Mouse (Mus musculus) lung, postnatal 0 days (tissue): ENCODE measurements around the gene Tubgcp5. TPM values are rescaled to one million over a fixed set of nuclear protein-coding genes. Genes with fewer than 3 reads are reported as not detected.

ENCODE experiments used
- ATAC-seq: fragments of 200-750 bp; cut with Nextera tagmentation; 2 replicates; pipeline ENCODE4 v1.8.0; 2017; ENCODE audit warnings: moderate library complexity
- DNase-seq: peaks from one replicate; pipeline ENCODE4 v3.0.0-alpha.2; 2016; ENCODE audit warnings: low spot score
- H3K27ac ChIP-seq: fragments of 300-500 bp; sonication (generic); 2 replicates; pipeline ENCODE4 v1.5.1; 2014; ENCODE audit warnings: antibody characterized with exemption, mild to moderate bottlenecking, low read length, mixed read lengths
- H3K27me3 ChIP-seq: fragments of 300-500 bp; sonication (generic); replicated peaks from 2 replicates; pipeline ENCODE4 v1.6.1; 2014; ENCODE audit warnings: low read length, mixed read lengths; ENCODE audit not compliant: insufficient read depth
- H3K36me3 ChIP-seq: fragments of 300-500 bp; sonication (generic); 2 replicates; pipeline ENCODE4 v1.6.1; 2014; ENCODE audit warnings: low read length, mixed read lengths; ENCODE audit not compliant: insufficient read depth
- H3K4me1 ChIP-seq: fragments of 300-500 bp; sonication (generic); 2 replicates; pipeline ENCODE4 v1.6.1; 2014; ENCODE audit warnings: antibody characterized with exemption, low read depth, low read length, mixed read lengths; ENCODE audit not compliant: insufficient read depth
- H3K4me2 ChIP-seq: fragments of 300-500 bp; sonication (generic); replicated peaks from 2 replicates; pipeline ENCODE4 v1.6.1; 2014; ENCODE audit warnings: low read depth, mild to moderate bottlenecking, low read length, moderate library complexity, mixed read lengths
- H3K4me3 ChIP-seq: fragments of 300-500 bp; sonication (generic); 2 replicates; pipeline ENCODE4 v1.5.1; 2014; ENCODE audit warnings: low read depth, low read length
- H3K9ac ChIP-seq: fragments of 300-500 bp; sonication (generic); replicated peaks from 2 replicates; pipeline ENCODE4 v1.6.1; 2014; ENCODE audit warnings: low read depth, mild to moderate bottlenecking
- H3K9me3 ChIP-seq: fragments of 300-500 bp; sonication (generic); 2 replicates; pipeline ENCODE4 v1.6.1; 2016; ENCODE audit warnings: low read length, mixed read lengths
- CTCF ChIP-seq: IDR thresholded peaks from 2 replicates; pipeline ENCODE4 v1.5.1; 2016; ENCODE audit warnings: antibody characterized with exemption, mild to moderate bottlenecking
- EP300 ChIP-seq: IDR thresholded peaks from 2 replicates; pipeline ENCODE4 v1.6.1; 2016; ENCODE audit warnings: antibody characterized with exemption, mild to moderate bottlenecking, control low read depth
- WGBS: fragments of 180-500 bp; shearing (Covaris S2); extraction: QIAGEN DNeasy Blood & Tissue Kit; methylation state at CpG from one replicate; pipeline ENCODE4 v1.1.7; 2014; 5-methylcytosine and 5-hydroxymethylcytosine counted together
- polyA plus RNA-seq: library from polyadenylated mRNA; unstranded; fragments of >200 nt; fragmentation: Nextera tagmentation; extraction: Ambion mirVana; gene quantifications from 2 replicates; pipeline ENCODE4 v1.2.1, GENCODE M21; 2015

Gene Tubgcp5
- polyA plus RNA-seq, 1 experiment from 2014 or later, result 13.7 TPM

- peak overlapping the region; percentile 98 for H3K9ac ChIP-seq
- 1% methylated on average over 40 of the region's 40 CpGs for WGBS
- ATAC-seq (peak; percentile 47), DNase-seq (peak; percentile 37)
- H3K27ac ChIP-seq, result peak overlapping the region; percentile 97
- H3K4me1 ChIP-seq, result peaks cover 5% of the 10 kb centered on the region; the same call in 1 of the 2 replicates
- TF ChIP-seq EP300 (no peak), CTCF (no peak)
- no peaks in the 10 kb centered on the region for H3K27me3 ChIP-seq
- H3K4me3 ChIP-seq, result peak overlapping the region; percentile 72
- no peaks in the 10 kb centered on the region for H3K36me3 ChIP-seq
- H3K9me3 ChIP-seq, result no peaks in the 10 kb centered on the region
- peak overlapping the region; percentile 87 for H3K4me2 ChIP-seq
Observed at GRCm38 (mm10) chr7:55842504-55843152, 48.7 kb downstream of the Tubgcp5 start.

DNA sequence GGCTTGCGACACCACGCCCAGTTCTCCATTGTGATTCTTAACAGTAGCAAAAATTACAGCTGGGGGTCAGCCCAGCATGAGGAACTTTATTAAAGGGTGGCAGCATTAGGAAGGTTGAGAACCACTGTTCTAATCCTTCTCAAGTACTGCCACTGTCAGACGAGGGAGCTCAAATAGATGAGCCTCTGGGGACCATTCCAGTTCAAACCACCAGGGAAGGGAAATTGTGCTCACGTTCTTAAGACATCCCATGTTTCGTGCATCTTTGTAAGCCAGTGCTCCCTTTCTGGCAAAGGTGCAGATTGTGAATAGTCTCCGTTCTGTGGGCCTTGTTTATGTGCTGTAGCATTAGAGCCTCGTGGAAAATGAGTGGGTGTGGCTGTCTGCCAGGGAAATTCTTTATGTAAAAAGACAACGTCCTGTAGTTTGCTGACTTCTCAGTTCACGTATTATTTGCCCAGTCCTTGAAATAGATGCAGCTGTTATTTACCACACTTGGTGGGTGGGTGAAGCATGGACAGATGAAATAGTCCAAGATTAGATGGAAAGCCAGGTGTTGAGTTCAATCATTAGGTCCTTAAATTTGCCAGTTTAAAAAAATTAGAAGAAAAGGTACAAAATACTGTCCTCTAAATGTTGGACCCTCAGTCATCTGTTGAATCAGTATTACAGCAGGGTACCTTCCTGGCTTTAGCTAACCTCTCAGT, 52.8 kb downstream of the Tubgcp5 start:
- H3K4me3 ChIP-seq, result no peak overlapping the region
- DNase-seq (no peak), ATAC-seq (no peak)
- no peaks in the 10 kb centered on the region for H3K9me3 ChIP-seq
- no peaks in the 10 kb centered on the region for H3K36me3 ChIP-seq
- no peak for TF ChIP-seq EP300
- TF ChIP-seq CTCF, result no peak
- no peak overlapping the region for H3K9ac ChIP-seq
- H3K4me1 ChIP-seq, result peaks cover 5% of the 10 kb centered on the region; the same call in 1 of the 2 replicates
- H3K27ac ChIP-seq, result no peak overlapping the region
- H3K4me2 ChIP-seq, result no peak overlapping the region
- H3K27me3 ChIP-seq, result no peaks in the 10 kb centered on the region
- 46% methylated on average over 9 of the region's 9 CpGs for WGBS

DNA sequence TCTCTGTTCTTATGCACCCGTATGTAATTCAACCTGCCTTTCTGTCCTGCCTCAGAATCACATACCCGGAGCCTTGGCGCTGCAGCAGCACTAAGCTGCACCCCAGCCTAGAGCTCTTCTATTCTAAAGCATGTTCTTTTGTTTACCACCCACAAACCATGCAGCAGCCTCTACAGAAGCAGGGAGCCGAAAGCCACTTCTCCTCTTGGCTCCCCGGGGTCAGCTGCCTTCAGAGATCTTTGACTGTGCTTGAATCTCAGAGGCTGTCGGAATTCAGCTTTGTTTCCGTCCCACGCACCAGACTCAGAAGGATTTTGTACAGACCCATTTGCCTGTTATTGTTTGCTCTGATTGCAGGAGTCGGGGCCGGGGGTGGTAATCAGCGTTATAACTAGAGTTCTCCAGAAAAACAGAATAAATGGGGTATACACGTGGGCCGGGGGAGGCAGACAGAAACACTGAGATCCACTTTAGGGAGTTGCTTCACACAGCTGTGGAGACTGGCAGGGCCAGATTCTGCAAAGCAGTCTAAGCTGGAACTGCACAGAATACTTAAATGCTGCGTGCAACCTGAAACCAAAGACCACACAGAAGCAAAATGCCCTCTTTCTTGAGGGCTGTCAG, 56.1 kb downstream of the Tubgcp5 start:
- no peak overlapping the region for H3K27ac ChIP-seq
- H3K9ac ChIP-seq, result no peak overlapping the region
- no peaks in the 10 kb centered on the region; the same call in 1 of the 2 replicates for H3K4me1 ChIP-seq
- no peaks in the 10 kb centered on the region for H3K36me3 ChIP-seq
- no peak for DNase-seq
- WGBS, result 52% methylated on average over 14 of the region's 14 CpGs
- TF ChIP-seq CTCF (no peak), EP300 (no peak)
- H3K4me3 ChIP-seq, result no peak overlapping the region
- no peak for ATAC-seq
- no peaks in the 10 kb centered on the region for H3K27me3 ChIP-seq
- H3K4me2 ChIP-seq, result no peak overlapping the region
- H3K9me3 ChIP-seq, result no peaks in the 10 kb centered on the region

GRCm38 (mm10) chr7:55852787-55853186, 58.8 kb downstream of the Tubgcp5 start:
- Histone ChIP-seq H3K27ac (no peak overlapping the region), H3K4me3 (no peak overlapping the region), H3K9me3 (no peaks in the 10 kb centered on the region), H3K4me2 (no peak overlapping the region), H3K36me3 (no peaks in the 10 kb centered on the region), H3K9ac (no peak overlapping the region), H3K27me3 (no peaks in the 10 kb centered on the region), H3K4me1 (no peaks in the 10 kb centered on the region; the same call in 1 of the 2 replicates)
- 47% methylated on average over 3 of the region's 3 CpGs for WGBS
- TF ChIP-seq CTCF, result no peak
- no peak for TF ChIP-seq EP300
- ATAC-seq (no peak), DNase-seq (no peak)

GRCm38 (mm10) chr7:55855597-55855996, 61.6 kb downstream of the Tubgcp5 start:
- no peak for ATAC-seq

DNA sequence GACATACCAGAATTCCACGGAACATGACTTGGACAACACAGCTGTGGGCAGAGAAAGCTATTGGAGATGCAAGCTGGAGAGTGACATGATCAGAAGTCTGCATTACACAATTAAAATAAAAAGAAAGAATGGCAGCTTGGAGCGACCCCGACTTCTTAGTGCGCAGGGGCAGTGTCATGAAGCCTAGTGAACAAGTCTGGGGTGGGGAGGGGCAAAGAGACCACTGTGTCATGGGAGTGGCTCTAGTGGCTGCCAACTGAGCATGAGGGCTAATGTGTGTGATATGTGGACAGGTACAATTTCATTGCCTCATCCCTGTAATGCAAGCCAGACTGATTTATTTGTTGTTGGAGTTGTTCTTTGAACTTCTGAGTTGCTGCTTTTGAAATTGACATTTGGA, 62.8 kb downstream of the Tubgcp5 start:
- no peaks in the 10 kb centered on the region for H3K27me3 ChIP-seq
- H3K9ac ChIP-seq, result no peak overlapping the region
- no peak overlapping the region for H3K4me2 ChIP-seq
- DNase-seq (no peak), ATAC-seq (no peak)
- 0 out of 2 replicates have a peak, but pooled peaks cover 4% of the 10 kb centered on the region for H3K4me1 ChIP-seq
- WGBS, result 97% methylated on average over 4 of the region's 4 CpGs
- no peak overlapping the region for H3K27ac ChIP-seq
- no peaks in the 10 kb centered on the region for H3K9me3 ChIP-seq
- TF ChIP-seq EP300, result no peak
- TF ChIP-seq CTCF, result no peak
- no peaks in the 10 kb centered on the region for H3K36me3 ChIP-seq
- H3K4me3 ChIP-seq, result no peak overlapping the region

More at GRCm38 (mm10) chr7:55855597-55855996, 61.6 kb downstream of the Tubgcp5 start:
- no peak for TF ChIP-seq CTCF
- TF ChIP-seq EP300, result no peak
- Histone ChIP-seq H3K27ac (no peak overlapping the region), H3K27me3 (no peaks in the 10 kb centered on the region), H3K4me1 (0 out of 2 replicates have a peak, but pooled peaks cover 4% of the 10 kb centered on the region), H3K36me3 (no peaks in the 10 kb centered on the region), H3K4me2 (no peak overlapping the region), H3K9me3 (no peaks in the 10 kb centered on the region), H3K4me3 (no peak overlapping the region), H3K9ac (no peak overlapping the region)
- WGBS, result 63% methylated on average over 3 of the region's 3 CpGs
- DNase-seq, result no peak
